Mouse (Mus musculus): ENCODE data around the gene Iqsec1.
A peak's percentile ranks its signal among the peaks of the same experiment; 100 is the strongest.

Iqsec1 gene

DNA sequence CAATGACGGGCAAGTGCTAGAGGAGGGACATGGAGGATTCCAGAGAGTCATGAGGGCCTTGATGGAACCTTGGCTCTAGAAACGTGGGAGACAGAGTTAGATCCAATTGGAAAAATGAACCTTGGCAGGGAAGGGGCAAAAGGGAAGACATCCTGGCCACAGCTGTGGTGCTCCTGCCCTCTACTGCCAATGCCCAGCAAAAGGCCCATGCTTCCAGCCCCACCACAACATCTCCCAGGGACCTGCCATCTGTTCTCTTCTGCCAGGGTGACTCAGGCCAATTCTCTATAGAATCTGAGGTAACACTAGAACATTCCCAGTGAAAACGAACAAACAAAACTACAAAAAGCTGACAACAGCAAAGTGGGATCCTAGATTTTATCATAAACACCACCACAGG, 173.1 kb downstream of the Iqsec1 start:
- DNase-seq (ENCODE audit: low read depth, low spot score) = no peak

- DNase-seq (ENCODE audit: low read depth, low spot score) = no peak
Observed at GRCm38 (mm10) chr6:90813526-90813925, 175.0 kb downstream of the Iqsec1 start.

- DNase-seq (ENCODE audit: low read depth, low spot score) = no peak
Observed at GRCm38 (mm10) chr6:90812584-90812983, 175.9 kb downstream of the Iqsec1 start.

GRCm38 (mm10) chr6:90812072-90812471, 176.4 kb downstream of the Iqsec1 start:
- DNase-seq (ENCODE audit: low read depth, low spot score) = no peak

DNA sequence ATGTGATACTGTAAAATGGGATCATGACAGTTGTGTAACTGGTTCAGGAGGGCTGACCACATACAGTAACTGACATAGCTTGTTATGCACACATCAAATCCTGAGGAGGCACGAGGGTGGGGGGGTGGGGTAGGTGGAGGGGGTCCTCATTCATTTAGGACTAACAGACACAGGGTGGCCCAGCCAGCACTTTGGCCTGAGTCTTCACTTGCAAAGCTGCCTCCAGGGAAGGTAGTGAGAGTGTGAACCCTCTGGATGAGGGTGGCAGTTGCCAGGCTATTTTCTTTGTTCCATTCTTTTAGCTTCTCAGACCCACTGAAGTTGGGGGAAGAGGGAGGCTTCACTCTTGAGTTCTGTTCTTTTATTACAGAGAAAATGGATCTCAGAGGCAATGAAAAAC, 177.9 kb downstream of the Iqsec1 start:
- no peak for DNase-seq (ENCODE audit: low read depth, low spot score)

DNA sequence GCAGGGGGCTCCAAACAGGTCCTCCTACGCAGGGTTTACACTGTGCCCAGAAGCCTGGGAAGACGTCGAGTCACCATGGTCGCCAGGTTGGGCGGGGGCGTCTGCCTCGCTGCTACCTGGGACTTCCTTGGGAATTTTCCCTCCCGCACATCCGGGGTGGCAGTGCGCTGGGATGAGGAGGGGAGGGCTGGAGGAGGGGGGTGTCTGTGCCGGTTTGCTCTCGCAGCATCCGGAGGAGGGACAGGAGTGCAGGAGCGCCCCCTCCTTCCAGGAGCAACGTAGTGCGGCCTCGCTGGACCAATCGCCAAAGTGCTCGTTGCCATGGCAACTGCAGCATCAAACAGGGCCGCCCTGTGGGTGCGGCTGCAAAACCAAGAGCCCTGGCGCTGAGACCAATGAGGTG, 178.5 kb downstream of the Iqsec1 start:
- DNase-seq (ENCODE audit: low read depth, low spot score) = peak; percentile 94

- no peak for DNase-seq (ENCODE audit: low read depth, low spot score)
Observed at GRCm38 (mm10) chr6:90809077-90809840, 179.2 kb downstream of the Iqsec1 start.

DNA sequence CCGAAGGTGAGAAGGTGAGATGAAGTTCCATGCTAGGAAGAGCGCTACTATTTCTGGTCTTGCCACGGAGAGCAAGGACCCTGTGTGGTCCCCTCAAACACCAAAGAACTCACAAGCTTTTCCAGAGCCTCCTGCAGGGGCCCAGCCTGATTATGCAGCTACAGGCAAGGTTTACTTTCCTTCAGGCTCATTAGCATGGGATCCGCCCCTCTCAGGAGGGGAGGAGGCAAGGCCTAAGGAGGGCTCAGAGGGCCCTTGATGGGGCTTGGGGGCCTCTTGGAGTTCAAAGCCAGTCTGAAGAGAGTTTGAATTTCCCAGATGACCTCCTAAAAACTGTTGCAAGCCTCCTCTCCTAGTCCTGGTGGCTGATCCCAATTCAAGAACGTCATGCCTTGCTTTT, 179.9 kb downstream of the Iqsec1 start:
- DNase-seq (ENCODE audit: low read depth, low spot score) = no peak

DNA sequence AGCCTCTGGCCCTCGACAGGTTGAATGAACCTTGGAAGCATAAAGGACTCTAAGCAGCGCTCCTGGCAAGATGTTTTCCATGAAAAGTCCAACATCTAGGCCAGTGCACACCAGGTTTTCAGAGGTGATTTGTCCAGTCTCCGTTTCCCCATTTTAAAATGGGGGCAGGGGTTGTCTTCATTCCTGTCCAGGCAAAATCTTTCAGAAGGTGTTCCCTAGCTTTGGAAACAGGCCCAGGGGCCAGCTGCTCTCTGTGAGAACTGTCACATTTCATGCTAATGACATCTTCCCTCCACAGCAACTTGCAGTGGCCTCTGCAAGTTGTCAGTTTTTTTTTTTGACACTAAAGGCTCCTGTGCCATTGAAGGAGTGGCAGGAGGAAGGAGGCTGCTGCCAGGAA, 180.4 kb downstream of the Iqsec1 start:
- DNase-seq (ENCODE audit: low read depth, low spot score) = no peak

DNA sequence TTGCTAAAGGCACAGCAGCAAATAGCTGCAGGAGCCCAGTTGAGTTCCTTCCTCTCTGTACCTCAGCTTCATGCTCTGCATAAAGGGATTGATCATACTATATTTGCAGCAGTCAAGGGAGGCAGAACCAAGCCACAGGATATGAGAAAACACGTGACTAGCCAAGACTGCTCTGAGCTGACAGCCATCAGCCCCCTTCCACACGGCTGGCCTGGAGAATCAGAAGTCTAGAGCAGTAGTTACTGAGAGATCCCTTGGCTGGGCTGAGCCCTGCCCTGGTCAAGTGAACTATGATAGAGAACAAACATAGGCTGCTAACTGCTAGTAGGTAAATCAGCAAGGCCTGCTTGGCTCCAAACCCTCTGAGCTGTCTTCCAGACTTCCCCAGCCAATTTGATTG, 180.9 kb downstream of the Iqsec1 start:
- no peak for DNase-seq (ENCODE audit: low read depth, low spot score)

DNA sequence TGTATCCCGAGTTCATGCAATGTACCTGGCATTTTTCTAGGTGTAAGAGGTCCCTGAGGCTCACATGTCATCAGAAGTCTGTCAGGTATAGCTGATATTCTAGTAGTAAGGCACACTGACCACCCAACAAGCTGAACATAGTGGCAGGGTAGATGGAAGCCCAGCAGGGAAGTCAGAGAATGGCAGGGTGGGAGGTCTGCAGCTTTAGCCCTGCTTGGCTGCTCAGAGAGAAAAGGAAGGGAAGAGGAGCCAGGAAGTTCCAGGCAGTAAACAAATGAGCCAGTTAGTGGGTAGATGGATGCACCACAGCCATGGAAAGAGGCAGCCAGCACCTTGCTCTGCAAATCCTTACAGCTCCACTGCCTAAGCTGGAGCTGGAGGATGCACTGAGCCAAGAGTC, 181.7 kb downstream of the Iqsec1 start:
- no peak for DNase-seq (ENCODE audit: low read depth, low spot score)

- DNase-seq (ENCODE audit: low read depth, low spot score) = no peak
Observed at GRCm38 (mm10) chr6:90805101-90805500, 183.4 kb downstream of the Iqsec1 start.

GRCm38 (mm10) chr6:90804646-90805045, 183.8 kb downstream of the Iqsec1 start:
- no peak for DNase-seq (ENCODE audit: low read depth, low spot score)

DNA sequence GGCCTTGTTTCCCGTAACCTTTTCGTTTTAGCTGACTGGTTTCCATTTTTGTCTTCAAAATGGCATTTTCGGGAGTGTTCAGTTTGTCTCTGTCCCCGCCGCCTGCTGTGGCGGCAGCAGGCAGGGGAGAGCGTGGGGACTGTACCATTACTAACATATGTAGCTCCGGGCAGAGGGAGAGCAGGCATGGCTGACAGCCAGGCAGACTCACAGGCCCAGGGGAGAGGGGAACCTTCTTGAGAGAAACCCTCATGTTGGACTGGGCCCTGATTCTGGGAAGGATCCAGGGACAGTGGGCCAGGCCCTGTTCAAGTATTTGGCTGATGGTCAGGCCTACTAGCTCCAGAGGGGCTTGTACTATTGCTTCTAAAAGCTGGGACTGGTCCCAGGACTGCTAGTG, 185.9 kb downstream of the Iqsec1 start:
- no peak for DNase-seq (ENCODE audit: low read depth, low spot score)

DNA sequence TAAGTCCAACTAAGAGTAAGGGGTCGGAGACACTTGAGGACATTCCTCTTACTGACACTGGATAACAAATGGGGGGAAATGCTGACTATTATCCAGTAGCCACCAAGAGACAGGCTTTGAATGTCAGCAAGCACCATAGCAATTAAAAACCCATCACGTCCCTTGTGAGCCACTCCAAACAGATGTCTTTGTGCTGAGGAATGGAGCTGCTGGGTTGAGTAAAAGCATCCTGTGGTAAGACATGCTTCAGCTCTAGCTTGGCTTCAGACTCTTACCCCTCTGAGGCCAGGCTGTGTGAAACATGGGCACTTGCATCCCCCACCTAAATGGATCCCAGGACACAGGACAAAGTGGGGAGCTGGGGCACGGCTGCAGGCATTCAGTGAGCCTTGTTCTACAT, 186.4 kb downstream of the Iqsec1 start:
- DNase-seq (ENCODE audit: low read depth, low spot score) = no peak

DNA sequence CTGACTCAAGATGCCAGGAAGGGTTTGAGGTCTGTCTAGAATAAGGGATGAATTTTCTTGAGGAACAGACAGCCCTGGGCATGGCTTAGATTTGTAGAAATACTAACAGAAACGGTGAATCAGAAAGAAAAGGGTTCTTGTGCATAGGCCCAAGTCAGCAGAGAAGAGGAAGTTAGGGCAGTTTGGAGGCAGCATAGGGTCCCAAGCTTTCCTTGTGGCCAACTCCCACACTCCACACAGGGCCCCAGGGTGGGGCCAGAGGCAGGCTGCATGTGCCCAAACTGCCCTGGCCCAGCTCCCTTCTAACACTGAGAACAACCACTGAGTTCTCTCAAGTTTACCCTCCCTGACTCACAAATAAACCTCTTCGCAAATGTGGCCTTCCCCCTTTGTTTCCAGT, 187.7 kb downstream of the Iqsec1 start:
- no peak for DNase-seq (ENCODE audit: low read depth, low spot score)

DNA sequence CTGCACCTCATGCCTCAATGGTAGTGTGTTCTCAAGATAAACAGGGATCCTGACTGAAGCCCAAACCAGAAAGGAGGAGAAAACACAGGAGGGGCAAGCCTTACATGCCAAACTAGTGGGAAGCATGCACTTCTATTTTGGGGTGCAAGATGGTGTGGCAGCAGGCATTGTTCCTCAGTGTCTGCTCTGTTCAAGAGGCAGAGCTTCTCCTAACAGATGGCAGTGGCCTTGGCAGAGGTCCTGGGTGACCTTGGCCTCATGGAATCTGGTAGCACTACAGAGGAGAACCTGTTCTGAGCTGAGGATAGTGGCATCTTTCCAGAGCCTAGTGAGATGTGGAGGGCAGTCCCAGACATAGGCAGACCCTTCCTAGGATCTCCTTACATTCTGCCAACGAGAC, 189.4 kb downstream of the Iqsec1 start:
- no peak for DNase-seq (ENCODE audit: low read depth, low spot score)

GRCm38 (mm10) chr6:90798201-90798600, 190.3 kb downstream of the Iqsec1 start:
- DNase-seq (ENCODE audit: low read depth, low spot score) = no peak

DNA sequence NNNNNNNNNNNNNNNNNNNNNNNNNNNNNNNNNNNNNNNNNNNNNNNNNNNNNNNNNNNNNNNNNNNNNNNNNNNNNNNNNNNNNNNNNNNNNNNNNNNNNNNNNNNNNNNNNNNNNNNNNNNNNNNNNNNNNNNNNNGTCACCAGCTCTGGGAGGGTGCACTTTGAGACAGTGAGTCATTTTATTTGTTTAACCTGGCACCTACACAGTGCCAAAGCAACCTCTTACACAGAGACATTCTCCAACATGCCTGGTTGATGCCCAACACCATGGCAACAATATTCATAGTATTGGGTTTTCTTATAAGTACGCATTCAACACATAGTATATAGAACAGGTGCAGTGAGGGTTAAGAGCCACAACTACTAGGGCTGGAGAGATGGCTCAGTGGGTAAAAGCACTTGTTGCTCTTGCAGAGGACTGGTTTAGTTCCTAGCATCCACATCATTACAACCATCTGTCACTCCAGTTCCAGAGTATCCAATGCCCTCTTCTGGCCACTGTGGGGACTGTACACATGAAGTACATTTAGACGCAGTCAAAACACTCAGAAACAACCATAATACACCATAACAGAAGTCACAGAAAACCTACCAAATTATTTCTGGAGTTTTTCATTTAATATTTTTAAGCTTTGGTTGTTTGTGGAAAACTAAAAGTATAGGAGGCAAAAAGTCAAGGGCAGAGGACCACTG, 191.4 kb downstream of the Iqsec1 start:
- DNase-seq (ENCODE audit: low read depth, low spot score) = no peak

- no peak for DNase-seq (ENCODE audit: low read depth, low spot score)
Observed at GRCm38 (mm10) chr6:90790901-90791300, 197.6 kb downstream of the Iqsec1 start.

DNA sequence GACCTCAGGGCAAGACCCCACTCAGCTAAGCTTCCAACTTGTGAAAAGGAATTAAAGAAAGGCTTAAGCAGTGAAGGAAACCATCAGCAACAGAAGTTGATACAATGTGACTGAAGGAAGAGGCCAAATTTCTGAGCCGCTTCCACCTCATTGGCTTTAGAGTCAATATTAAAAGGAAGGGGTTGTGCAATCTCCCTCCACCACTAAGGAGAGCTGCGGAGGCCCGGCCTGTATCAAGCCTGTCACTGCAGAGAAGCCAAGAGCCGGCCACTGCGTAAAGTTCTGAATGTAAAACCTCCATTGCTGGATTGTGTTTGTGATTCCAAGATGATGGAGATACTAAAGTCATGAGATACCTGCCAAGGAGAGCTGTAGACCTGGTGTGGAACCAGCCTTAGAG, 199.0 kb downstream of the Iqsec1 start:
- DNase-seq (ENCODE audit: low read depth, low spot score) = no peak

DNA sequence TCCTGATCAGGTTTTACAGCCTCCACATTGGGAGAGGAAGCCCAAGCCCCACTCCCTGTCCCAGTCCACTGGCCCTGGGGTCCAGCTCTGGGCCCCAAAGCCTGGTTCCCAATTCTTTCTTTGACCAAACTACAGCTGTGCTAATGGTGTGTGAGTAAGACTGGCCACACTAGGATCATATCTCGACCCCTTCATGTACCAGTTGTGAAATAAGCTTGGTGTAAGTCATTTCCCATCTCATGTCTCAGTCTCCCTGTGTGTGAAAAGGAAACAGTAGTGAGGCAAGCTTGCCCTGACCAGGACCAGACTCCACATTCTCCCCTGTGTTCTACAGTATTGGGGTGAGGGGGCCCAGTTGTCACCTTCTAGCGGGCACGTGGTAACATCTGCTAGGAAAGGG, 200.9 kb downstream of the Iqsec1 start:
- no peak for DNase-seq (ENCODE audit: low read depth, low spot score)

GRCm38 (mm10) chr6:90787036-90787435, 201.4 kb downstream of the Iqsec1 start:
- no peak for DNase-seq (ENCODE audit: low read depth, low spot score)

Data from mesoderm, embryonic 11.5 days (tissue).